Mouse (Mus musculus) thymus, postnatal 10 days (tissue): Measurements from ENCODE around the gene Adamts9.

Source experiments
- DNase-seq, 2 experiments: peaks; one replicate each; pipeline ENCODE4 v3.0.0; 2021; ENCODE audit warnings: low spot score in 2 of 2

Adamts9 gene

DNA sequence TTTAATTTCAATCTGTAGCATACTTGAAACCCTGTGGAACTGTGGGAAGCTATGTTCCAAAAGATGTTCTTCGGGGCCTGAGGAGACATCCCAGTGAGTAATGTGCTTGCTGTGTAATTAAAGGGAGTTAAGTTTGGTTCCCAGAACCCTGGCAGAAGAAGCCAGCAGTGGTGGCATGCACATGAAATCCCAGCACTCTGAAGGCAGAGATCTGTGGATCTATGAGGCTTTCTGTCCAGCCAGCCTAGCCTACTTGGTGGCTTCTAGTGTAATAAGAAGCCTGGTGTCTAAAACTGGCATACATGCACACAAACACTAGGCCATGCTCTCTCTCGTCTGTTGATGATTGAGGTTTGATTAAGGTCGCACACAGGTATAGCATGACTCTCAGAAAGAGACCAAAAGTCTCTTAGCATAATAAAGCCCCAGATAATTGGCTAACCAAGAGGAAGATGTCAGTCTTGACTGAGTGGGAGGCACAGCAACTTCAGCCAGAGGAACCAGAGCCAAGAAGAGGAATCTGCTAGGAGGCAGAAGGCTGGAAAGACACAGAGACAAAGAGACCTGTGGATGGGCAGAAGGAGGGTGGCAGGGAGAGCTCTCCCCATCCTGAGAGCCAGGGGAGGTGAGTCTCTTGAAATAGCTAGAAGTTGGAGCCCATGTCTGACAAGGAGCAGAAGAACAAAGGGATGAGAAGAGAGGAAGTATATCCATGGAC lies 138.9 kb downstream of the Adamts9 start:
- DNase-seq, result no peak

DNA sequence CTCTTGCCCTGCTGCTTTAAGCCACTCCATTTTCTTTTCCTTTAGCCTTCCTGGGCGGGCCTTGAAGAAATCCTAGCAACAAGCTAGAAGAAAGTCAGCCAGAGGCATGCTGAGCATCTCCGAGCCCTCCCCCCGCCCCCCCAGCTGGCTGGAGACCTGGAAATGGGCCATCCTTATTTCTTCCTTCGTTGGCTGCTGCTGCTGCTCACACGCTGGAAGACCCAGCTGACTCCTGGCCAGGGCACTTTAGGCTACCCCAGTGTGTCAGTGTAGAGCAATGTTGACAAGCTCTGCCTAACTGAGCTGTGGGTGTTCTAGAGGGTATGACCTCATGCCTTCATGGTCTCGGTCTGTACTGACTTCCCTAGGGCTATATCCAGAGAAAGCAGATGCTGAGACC lies 140.1 kb downstream of the Adamts9 start:
- no peak for DNase-seq

DNA sequence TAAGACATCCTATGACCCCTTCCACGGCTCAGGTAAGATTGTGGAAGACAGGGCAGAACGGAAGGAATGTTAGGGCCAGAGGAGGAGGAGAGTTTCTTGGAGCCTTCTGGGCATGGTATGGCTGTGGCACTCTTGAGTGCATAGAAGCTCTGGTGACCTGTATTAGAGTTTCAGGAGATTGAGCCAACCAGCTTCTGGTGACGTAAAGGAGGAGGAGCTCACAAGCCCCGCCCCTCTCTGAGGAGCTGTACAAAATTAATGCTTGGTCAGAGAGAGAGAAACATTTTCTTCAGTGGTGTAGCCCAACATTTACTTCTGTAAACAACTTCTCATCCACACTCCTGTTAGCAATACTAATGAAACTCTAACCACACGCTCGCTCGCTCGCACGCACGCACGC lies 140.9 kb downstream of the Adamts9 start:
- DNase-seq, result no peak

DNA sequence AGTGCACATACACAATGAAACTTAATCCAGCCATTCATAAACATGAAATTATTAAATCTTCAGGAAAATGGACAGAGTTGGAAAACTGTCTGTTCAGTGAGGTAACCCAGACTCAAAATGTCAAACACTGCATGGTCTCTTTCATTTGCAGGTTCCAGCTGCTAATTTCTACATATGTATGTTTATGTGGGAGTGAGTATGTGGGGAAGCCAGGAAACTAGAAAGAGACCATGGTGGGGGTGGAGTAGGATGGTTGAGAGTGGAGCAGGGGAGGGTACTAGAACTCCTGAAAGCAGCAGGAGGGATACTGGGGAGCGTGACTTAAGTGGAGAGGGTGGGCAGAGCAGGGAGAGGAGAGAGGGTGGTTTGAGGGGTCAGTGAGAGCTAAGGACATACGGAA lies 141.8 kb downstream of the Adamts9 start:
- no peak for DNase-seq

DNA sequence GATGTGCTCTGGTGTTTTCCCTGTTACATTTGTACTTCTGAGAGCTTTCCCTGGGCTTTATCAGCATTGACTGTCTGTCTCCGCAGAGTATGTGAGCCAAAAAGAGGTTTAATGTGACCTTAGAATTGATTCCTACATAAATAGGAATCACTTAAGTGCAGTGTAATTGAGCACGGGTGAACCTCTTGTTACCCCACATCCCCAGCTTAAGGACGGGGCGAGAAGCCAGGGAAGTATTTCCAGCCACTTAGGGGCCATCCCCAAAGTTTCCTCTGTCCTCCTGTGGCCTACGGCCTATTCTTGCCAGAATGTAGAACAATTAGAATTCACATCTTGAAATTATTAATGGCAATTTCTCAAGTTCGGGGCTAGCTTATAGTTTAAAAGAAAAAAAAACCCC lies 149.5 kb downstream of the Adamts9 start:
- no peak for DNase-seq

DNA sequence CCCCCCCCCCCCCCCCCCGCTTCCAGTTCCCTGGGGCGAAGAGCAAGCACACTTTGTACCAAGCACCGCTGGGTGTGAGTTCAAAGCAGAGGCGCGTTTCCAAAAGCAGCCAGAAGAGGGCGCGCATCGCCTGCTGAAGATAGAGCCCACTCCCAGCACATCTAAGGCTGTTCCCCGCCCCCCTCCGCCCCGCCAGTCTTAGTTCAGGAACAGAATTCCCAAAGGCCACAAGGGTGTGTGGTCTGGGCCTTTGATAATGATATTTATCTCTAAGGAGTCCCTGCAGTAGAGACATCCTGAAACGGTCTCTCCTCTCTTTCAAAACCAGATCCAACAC lies 155.9 kb downstream of the Adamts9 start:
- peak; percentile 22 to 57 for DNase-seq

DNA sequence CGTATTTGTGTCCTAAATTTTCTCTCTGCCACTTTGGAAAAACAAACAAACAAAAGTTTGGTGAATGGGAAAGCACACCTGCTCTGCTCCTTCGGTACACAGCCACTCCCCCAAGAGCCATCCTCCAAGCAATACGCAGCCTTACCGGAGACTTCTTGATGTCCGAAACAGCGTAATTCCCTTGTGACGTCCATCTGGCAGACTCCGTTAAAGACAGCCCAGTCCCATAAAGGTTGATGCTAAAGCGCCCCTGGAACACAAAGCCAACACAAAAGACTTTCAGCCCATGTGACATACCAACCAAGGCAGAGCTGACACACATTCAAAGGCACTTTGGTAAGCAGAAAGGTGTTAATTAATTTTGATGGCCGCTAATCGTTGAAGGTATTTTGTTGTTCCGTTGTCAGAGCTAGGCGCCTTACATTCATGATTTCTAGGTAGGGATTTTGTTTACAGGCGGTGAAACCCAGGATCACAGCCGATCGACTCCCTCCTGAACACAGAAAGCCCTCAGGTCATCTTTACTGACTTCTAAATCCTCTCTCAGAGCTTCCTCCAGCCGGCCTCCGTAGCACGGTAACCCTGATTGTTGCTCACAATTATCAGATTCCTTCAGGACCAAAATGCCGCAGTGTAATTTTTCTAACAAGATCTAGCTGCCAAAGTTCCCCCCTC lies 156.5 kb downstream of the Adamts9 start:
- no peak for DNase-seq

DNA sequence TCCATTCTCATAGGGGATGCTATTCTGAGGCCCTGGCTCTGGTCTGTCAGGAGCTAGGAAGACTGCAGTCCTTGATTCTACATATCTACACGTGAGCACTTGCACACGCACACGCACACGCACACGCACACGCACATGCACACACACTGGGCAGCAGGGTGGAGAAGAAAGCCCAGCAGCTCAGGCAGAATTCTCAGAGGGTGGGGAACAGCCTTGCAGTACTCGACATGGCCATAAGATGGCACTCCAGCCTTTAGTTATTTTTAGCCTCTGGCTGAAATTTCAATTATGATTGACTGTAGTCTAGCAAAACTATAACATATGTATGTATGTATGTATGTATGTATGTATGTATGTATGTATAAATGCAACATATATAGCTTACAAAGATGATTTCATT lies 158.5 kb downstream of the Adamts9 start:
- peak in 1 of 2 experiments; percentile 16 for DNase-seq

DNA sequence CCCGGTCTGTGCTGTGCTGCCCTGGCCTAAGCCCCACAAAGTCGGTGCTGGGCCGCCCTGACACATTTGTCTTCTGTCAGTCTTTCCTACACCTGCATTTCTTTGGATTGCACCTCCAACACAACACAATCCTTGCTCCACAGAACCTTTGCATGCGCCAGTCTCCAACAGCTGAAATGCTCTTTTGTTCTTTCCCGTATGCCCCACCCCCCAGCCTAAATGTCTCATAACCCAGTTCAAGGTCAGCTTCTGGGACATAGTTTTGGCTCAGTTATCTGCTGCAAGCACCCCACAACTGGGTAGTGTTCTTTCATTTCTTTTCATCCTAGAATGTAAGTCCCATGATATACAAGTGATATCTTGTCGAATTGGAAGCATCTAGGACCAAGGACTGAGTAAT lies 161.8 kb downstream of the Adamts9 start:
- no peak for DNase-seq

DNA sequence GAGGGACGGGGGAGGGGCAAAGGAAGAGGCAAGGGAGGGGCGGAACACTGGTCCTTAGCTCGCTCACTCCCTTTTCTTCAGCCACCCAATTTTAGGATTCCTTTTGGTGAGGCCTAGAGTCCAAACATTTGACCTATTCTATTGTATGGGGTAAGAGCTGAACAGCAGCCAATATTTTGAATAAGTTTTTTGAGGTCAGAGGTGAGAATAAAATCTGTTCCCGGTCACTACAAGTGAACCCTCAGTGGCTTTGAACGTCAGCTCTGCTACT lies 163.4 kb downstream of the Adamts9 start:
- no peak for DNase-seq

DNA sequence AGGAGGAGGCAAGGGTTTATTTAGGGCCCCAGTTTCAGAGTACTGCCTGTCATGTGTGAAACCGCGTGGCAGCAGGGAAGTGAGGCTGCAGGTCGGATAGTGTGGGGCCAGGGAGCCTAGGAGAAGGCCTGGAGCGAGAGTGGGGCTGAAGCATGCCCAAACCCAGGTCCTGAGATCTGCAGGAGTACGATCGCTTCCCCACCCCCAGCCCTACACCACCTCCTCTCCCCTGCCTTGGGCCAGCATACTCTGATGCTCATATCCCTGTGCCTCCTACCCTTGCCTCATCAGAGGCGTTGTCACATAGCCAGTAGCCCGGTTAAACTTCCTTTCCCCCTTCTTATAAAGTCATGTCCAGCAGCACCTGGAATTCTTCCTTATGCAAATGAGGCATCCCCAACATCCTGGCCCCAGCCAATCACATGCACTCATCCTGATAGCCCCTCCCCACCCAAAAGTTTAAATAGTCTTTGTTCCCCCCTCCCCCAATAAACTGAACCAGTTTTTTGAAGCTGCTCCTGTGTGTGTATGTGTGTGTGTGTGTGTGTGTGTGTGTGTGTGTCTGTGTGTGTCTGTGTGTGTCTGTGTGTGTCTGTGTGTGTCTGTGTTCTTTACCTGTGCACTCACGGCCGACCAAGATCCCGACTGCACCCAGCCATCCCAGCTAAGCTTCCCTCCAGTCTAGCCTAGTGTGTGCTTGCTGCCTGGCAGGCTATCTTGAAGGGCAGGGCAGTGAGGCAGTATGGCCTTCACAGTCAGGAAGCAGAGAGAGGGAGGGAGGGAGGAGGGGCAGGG lies 164.0 kb downstream of the Adamts9 start:
- no peak for DNase-seq

DNA sequence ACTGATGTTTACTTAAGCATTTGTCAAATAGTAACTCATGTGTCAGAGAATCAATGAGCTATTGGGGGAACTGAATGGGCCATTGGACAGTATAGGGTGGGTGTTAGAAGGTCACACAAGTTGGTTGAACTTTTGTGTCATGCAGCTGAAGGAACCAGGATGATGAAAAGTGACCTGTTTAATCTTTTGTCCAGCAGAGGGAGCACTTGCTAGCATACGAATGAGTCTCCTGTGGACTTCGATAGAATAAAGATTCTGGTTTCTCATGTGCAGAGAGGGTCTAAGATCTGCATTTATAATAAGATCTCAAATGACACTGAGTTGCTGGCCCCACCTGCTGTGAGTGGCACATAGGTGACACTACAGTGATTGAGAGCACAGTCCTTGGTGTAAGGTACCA lies 166.9 kb downstream of the Adamts9 start:
- peak in 1 of 2 experiments; percentile 35 for DNase-seq

DNA sequence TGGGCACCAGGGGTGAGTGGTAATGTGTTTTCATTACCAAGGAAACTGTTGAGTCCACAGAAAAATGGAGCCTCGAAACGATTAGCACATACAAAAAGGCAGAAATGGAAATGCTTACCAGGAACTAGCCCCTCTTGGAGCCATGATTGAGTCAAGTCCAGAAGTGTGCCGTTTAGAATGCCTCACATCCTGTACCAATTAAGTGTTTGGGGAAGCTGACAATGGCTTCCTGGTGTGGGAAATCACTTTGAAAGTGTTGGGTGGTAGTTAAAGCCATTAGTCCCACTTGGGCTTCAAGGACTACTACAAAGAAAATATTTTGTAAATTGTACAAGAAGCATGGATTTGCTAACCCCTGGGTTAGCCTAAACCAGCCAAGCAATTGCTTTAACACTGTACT lies 180.9 kb downstream of the Adamts9 start:
- DNase-seq, result no peak

DNA sequence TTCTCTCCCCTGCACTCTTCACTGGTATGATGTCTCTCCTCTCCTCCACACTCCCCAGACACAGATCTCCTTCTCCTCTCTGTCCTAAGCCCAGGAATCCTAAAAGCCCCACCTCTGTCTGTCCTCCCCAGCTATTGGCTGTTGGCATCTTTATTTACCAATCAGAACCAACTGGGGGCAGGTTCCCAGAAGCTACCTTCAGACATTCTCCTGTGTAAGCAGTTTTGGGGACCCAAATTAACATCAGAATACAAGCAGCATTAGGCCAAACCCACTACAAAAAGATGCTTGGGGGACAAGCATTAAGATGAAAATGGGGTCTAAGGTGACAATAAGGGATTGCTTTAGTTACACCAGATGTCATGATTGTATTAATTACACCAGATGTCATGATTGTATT lies 183.7 kb downstream of the Adamts9 start:
- no peak for DNase-seq

DNA sequence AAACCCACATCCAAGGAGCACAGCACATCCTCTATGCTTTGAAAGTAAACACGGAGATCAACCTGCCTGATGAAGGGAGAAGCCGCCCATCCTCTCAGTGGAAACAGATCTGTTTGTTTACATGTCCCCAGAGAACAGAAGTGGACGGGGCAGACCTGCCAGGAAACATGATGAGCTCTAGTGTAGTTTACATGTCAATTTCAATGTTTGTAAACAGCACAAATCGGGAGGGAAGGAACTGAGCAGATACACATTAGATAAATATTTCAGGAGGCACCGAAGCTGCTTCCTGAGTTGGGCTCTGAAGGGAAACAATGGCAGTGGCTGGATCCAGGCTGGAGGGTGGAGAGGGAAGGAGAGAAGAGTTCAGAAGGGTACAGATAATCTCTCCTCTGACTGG lies 187.5 kb downstream of the Adamts9 start:
- DNase-seq, result no peak

DNA sequence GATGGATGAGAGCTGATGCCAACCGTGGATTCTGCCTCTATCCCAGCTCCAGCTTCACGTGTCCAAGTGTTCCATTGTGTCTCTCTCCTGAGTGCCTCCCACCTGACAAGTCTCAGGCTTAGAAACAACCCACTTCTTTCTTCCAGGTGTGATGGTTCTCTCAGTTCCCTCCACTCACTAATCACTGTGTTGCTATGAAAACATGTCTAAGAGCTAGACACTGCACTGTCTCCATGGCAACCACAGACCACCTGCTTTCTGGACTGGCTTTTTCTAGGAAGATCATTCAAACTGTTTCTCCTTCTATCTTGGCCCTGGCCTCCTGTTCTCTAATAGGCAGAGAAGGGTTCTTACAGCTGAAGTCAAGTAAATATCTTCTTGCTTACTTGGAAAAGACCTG lies 190.6 kb downstream of the Adamts9 start:
- no peak for DNase-seq

DNA sequence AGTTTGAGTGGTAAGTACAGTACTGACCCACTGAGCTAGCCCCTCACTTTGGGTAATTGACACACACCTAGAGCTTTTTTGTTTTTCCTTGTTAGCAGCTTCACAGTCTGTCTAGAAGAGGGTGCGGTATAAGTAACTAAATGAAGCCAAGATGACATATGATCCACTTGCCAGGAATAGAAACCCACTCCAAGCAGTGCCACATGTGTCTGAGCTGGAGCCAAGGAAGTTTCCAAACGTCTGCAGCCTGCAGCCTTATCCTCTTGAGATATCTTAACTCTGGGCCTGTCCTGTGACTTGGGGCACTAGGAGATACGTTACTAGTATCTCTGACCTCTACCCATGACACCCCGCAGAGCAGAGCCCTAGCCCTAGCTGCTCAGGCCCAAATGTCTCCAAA lies 193.9 kb downstream of the Adamts9 start:
- DNase-seq, result no peak

DNA sequence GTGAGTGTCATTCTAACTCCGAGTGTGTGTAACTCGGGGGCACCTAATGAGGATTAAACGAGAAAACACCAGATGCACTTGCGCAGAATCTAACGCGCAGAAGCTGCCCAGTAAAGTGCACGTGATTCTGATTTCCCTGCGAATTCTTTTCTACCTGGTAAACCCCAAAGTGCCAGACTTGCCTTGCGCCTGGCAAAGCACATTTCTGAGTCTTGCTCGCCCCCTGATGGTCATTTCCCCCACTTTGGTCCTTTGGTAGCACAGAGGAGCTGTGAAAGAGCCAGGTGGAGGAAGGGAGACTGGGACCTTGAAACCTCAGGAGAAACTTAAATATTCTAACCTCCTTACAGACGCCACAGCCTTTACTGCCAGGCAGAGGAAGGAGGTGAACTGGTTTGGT lies 199.7 kb downstream of the Adamts9 start:
- peak in 1 of 2 experiments; percentile 4 for DNase-seq

DNA sequence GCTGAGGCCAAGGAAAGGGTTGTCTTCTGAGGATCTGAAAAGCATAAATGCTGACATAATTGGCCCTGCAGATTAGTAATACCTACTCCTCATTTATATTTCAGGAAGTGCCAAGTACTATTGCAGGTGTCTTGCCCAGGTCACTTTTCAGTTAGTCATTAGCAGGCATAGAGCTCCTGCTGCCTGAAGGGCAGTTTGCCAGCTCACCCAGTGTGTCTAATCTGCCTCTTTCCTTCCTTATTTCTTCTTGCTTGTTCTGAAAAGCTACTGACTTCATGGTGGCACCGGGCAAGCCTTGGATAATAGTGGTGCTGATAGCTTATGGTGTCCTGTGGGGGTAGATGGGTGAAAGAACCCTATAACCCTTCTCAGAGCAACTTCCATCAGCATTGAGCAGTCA lies 206.2 kb downstream of the Adamts9 start:
- DNase-seq, result no peak

DNA sequence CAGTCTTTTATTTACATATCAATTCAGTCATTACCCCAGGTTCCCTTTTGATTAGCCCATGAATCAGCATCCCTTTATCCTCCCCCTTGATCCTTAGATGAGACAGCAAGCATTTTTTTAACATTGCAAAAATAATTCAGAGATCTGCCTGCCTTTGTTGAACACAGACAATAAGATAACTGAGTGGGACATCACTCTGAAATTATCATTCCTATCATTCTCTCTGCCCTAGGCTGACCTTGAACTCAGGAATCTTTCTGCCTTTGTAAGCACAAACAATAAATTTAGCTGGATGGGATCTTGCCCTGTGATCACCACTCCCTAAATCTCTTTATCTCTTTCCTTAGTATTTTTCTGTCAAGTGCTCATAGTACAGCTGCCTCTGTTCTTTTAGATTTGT lies 209.6 kb downstream of the Adamts9 start:
- DNase-seq, result no peak

DNA sequence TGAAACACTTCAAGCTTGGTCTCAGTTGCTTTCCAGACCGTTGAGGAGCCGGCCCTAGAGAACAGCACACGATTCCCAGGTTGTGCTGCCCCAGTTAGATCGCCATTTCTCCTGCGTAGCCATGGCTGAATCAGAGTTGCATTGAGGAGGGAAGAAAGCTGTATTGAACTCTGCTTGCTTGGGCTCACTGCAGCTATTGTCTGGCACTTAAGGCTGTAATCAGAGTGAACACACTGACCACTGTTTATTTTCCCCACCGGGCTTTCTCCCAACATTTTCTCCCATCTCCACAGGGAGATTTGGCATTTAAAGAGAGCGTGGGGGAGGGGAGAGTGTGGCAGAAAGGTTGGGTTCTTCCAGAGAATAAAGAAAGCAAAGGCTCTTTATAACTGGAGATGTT lies 214.8 kb downstream of the Adamts9 start:
- no peak for DNase-seq

DNA sequence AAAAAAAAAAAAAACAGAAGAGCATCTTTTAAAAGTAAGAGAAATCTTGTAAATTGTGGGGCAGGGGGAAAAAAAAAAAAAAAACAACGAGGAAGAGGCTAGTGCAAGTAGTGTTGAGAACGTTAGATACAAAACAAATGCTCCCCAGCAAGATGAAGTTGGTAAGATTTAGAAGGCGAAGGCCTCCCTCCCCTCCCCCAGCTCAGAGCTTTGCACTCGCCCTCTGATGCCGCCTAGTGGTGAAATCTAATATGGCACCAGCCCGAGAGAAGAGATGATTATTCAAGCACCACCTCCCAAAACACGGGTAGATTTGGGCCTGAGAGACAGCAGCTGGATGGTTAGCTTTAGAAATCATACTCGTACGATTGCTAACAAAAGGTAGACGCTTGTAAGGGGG lies 215.2 kb downstream of the Adamts9 start:
- peak; percentile 10 to 66 for DNase-seq

DNA sequence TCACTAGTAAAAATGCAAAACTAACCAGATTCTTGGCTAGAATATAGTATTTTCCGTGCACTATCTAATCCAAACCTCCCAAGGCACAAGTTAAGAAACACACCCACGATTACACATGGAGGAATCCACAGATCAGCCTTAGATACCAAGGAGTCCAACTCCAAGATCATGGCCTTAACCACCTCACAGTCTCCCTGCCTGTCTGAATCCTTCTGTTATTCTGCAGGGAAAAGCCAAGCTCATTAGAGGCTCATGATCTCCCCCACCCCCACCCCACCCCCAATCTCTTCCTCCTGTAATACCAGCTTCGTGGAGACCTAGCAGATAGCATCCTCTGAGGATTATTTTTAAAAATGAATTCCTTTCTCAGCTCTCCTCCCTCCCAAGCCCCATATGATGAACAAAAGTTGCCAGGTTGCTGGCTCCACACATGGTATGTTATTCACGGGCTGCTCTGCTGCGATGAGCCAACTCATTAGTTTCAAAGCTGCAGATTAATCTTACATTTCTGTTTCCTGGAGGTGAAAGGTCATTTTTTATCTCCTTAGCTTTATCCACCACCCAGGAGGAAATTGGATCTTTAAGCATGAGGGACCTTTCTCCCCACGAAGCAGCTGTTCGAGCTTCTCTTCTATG lies 215.8 kb downstream of the Adamts9 start:
- DNase-seq, result no peak
